Mouse (Mus musculus) megakaryocyte, embryonic 14.5 days (primary cell): ENCODE data around the gene Gm12355.

ENCODE experiments used
- FLI1 ChIP-seq: IDR thresholded peaks from 2 replicates; pipeline ENCODE4 v1.6.1; 2012; ENCODE audit warnings: low read length, inconsistent platforms, mixed read lengths
- GATA1 ChIP-seq: IDR thresholded peaks from 3 replicates; pipeline ENCODE4 v1.6.1; 2012; ENCODE audit warnings: mixed read lengths, low read length, inconsistent platforms, borderline replicate concordance

DNA sequence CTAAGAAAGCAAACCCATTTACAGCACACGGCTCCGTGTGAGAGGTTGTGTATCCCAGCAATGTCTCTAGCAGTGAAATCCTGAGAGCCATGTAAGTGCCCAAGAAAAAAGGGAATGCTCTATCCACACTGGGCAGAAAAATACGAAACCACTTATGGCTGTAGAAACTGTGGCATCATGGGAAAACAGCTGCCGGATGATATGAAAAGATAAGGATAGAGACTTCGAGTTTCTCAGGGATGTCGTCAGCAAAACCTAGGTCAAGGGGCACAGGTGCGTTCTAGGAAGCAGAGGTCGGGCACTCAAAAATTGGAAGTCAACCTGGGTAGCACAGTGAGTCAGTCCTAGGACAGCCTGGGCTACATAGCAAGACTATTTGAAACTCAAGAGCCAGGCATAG, 36.2 kb downstream of the Gm12355 start:
- TF ChIP-seq GATA1 = no peak
- no peak for TF ChIP-seq FLI1
